Mouse (Mus musculus): ENCODE measurements at regions not wholly inside any gene's neighbourhood (a gene's known extent, or its start where the extent isn't known, plus 50 kb on each side); places are given as distances from the start of the nearest gene placed in this dataset.

- TF ChIP-seq CTCF (IDR thresholded peaks at IDR 0.05; ENCODE audit: low read depth) (no peak), EP300 (IDR thresholded peaks at IDR 0.05; ENCODE audit: low read depth) (no peak)
Measured at GRCm38 (mm10) chr17:9763110-9763509, 93.6 kb upstream of the Pabpc6 start.
